Mouse (Mus musculus) kidney, postnatal 25 days (tissue): ENCODE results near the gene Defb15.
"Not testable (repeated sequence)": the region's sequence is repeated elsewhere in the genome, so short reads cannot be mapped to it uniquely, and the experiment has no call there.

Experiments used
- DNase-seq, 2 experiments: peaks; one replicate each; pipeline ENCODE4 v3.0.0; 2021; ENCODE audit warnings: mixed read lengths in 2 of 2

Defb15 gene

DNA sequence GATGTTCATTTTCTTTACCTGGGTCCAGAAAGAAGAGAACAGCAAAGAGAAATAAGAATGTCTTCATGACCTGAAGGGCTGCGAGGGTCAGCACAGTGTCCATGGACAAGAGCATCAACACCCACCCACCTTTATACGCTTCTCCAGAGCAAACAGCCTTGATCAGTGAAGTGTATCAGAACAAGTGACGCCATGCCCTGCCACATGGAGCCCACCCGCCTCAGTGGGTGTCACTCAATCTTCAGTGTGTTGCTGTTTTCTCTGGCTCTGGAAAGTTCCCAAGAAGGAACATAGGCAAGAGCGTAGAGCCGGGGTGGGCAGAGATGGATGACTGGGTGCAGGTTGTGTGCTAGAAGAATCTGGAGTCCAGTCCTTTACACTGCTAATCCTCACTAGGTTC, at the start of gene Defb15:
Defb15 (minus strand) TSS at position 101 of the 400 bp plus-strand sequence.
- no peak for DNase-seq

- DNase-seq = no peak
Measured at GRCm38 (mm10) chr8:21981664-21982337, 49.3 kb upstream of the Defb15 start.

GRCm38 (mm10) chr8:21978193-21978592, 45.7 kb upstream of the Defb15 start:
- DNase-seq = no peak

GRCm38 (mm10) chr8:21969475-21969874, 37.0 kb upstream of the Defb15 start, which contains the start of gene Ccdc70:
Ccdc70 (plus strand) TSS chr8:21969775.
- no peak for DNase-seq

DNA sequence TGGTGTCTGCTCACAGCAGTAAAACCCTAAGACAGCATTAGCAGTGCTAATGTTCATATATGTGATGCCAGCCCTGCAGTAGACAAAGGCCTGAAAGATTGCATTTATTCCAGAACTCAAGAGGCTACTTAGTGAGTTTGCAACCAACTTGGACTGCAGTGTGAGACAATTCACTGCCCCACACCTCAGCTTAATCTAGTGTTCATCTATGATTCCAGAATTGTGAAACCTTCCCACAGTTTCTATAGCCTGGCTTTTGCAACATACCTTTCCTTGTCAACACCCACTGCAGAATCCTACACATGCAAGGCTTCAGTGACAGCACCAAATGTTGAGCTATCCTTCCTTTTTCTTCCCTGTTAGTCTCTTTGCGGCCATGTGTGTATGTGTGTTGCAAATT, 34.1 kb upstream of the Defb15 start:
- no peak for DNase-seq

GRCm38 (mm10) chr8:21958414-21958813, 25.9 kb upstream of the Defb15 start, which contains the start of gene Fam90a1a:
Fam90a1a (plus strand) TSS chr8:21958714.
- no peak for DNase-seq

GRCm38 (mm10) chr8:21956336-21956735, 23.8 kb upstream of the Defb15 start:
- DNase-seq = no peak

DNA sequence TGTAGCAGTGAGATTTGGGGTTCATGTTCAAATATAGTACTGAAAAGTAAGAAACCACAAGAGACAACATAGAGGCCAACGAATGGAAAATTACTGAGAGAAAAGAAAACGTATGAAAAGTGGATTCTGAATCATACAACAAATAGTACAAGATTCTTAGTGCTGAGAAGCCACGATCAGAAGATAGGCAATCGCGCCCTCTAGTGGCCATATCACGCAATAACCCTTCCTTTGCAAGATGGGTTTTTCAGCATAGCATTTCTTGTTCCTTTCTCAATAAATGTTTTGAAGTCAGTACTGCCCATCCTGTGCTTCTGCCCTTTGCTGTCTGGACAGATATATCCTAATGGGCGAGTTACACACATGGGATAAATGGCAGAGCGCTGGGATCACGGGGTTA, 22.8 kb upstream of the Defb15 start:
- DNase-seq = peak; percentile 40 to 67

DNA sequence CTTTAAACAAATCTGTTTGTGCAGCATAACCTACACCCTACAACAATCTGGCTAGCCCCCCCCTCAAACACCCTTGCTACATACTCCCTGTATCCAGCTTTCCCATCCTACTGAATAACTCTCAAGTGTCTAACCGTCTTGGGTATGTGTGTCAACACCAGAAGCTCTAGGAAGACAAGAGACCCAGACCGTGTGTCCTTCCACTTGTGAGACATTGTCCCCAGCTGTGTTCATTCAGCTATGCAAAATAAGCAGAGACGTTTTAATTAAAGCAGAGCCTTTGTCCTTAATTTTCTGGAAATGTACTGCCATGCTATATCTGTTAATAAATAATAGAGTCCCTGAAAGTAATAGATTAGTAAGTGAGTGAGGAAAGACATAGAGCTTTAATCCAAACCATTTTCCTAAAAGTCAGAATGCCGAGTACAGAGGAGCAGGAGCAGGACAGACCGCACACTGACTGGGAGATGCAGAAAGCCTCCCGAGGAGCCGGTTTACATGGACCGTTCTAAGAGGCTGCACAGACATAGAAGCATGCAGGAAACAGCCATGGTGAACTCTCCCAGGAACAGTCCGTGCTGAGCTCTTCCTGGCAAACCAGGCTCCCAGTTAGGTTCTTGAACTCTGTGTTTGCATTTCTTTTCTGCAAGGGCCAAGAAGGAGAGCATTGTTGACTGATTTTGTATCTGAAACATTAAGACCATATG, 15.0 kb upstream of the Defb15 start:
- DNase-seq = peak in 1 of 2 experiments; percentile 41

DNA sequence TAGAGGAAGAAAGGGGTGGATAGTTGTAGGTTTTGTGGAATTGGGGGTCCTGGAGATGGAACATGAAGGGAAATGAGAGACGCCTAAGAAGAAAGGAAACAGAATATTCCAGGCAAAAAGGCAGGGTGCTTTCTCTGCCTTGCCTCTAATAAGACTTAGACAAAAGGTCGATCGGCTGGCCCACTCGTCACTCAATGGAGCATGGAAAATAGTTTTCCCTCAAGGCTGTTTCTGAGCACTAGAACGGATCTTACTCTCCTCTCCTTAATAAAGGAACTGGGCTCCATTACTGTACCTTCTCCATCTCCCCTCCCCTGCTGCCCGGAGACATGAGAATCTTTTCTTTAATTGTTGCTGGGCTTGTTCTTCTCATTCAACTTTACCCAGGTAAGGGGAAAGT, 14.0 kb upstream of the Defb15 start, which contains the start of gene Defb13:
Defb13 (plus strand) TSS at position 301 of the 400 bp plus-strand sequence.
- DNase-seq = no peak

DNA sequence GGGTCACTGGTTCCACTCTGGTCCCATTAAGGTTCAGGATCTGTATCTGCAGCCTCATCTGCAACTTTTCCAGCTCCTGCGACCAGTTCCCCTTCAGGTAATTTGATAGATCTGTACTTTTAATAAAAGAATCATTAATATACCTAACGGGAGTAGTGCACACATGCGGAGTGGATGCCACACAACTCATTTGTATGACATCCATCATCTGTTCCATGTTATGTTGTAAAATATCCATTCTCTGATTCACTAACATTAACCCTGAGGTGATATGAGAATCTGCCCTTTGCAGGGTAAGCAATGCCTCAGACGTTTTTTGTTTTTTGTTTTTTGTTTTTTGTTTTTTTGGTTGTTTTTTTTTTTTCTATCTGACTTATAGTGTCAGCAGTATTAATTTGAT, 5.5 kb upstream of the Defb15 start, which contains the start of gene Defb35:
Defb35 (plus strand) TSS at position 301 of the 400 bp plus-strand sequence.
- not testable (repeated sequence) for DNase-seq

DNA sequence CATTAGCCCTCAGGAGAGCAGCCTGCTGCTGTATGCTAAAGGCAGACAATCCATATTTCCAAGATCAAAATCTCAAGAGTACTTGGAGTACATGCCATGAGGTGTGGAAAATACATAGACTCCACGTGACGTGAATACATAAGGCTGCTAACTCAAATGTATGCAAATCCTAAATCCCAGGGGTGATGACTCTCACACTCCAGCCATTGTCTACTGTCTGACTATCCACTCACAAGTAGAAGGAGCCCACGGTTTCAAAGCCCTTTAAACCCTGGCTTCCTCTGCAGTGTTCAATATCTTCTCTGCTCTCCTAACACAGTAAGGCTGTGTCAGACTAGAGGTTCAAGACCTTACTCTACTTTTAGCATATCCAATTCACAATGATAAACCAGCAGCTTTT, 1.8 kb downstream of the Defb15 start:
- DNase-seq = not testable (repeated sequence)

DNA sequence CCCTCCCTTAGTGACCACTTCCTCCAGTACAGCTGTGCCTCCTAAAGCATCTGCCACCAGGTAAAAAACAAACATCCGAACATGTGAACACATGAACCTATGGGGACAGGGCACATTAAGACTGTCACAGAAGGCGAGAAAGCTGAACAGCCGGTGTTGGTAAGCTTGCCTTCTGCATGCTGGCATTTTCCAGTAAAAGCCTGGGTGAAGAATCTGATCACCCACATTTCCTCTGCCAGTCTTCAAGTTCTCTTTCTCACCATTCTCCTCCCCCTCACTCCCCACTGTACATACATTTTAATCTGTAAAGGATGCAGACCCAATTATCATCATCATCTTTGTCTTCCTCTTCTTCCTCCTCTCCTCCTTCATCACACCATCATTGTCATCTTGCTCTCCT, 16.9 kb downstream of the Defb15 start:
- DNase-seq = no peak

DNA sequence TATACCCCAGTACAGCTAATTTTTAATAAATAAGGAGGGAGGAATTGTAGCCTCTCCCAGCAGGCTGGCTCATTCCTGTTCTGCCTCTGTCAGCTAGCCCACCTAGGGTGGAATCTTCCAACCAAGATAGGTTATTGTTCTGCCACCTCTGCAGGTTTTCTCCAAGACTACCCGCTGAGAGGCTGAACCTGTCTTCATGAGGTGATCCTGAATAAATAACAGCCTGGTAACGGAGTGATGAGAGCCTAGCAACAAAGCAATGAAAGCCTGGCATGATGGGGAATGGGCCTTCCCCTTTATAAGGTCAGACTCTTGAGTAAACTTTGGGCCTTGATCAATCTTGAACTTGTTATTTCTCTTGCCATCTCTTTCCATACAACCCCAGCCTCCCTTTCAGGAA, 20.0 kb downstream of the Defb15 start:
- DNase-seq = no peak

DNA sequence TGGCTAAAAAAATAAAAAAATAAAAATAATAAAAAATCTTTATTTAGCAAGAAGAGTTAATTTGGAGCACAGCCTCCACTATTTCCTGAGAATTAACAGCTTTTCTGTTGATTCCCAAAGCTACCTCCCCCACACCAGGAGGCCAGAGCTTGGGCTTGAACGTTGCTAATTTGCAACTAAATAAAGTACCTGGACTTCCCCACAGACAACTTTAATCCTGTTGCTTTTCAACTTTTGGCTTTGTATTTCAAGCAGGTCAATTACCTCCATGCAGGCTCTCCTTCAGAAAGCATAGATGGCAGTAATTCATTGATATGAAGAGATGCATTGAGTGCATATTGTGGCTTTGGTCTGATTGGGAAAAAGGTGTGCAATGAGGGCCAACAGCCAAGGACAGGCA, 20.6 kb downstream of the Defb15 start:
- no peak for DNase-seq

- peak; percentile 25 to 66 for DNase-seq
Measured at GRCm38 (mm10) chr8:21906290-21906689, 26.2 kb downstream of the Defb15 start, which contains the start of gene Defb11. Defb11 (minus strand) TSS chr8:21906412.

DNA sequence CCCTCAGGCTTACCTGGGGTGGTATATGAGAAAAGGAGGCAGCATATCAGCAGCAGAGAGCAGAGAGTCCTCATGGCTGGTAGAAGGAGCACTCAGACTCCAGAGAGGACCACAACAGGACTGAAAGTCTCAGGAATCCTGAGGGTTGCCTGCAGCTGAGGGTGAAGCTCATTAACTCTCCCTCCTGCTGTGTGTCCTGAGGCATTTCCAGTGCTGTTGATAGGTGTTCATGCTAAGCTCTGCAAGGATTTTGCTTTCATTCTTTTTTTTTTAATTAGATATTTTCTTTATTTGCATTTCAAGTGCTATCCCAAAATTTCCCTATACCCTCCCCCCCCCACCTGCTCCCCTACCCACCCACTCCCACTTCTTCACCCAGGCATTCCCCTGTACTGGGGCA, 47.2 kb downstream of the Defb15 start, which contains the start of gene Defb9:
Defb9 (minus strand) TSS at position 101 of the 400 bp plus-strand sequence.
- not testable (repeated sequence) for DNase-seq
